Mouse (Mus musculus) olfactory bulb, adult 2 months (tissue): ENCODE results near the gene Pkdrej.

Experiments used
- CTCF ChIP-seq: fragments of 200-500 bp; IDR thresholded peaks from 2 replicates; pipeline ENCODE4 v1.5.1; 2012; ENCODE audit warnings: low read depth, mild to moderate bottlenecking, low read length, moderate library complexity; ENCODE audit not compliant: insufficient read depth
- POLR2A ChIP-seq: fragments of 200-500 bp; IDR thresholded peaks from 2 replicates; pipeline ENCODE4 v1.6.1; 2012; ENCODE audit warnings: mild to moderate bottlenecking, low read depth, low read length, moderate library complexity; ENCODE audit not compliant: insufficient read depth

GRCm38 (mm10) chr15:85783146-85783545 lies 38.4 kb downstream of the Pkdrej start:
- no peak for TF ChIP-seq CTCF
- TF ChIP-seq POLR2A = no peak
